Mouse (Mus musculus) cortical plate, adult 2 months (tissue): ENCODE data around the gene Gm12184.

ENCODE experiments used
- CTCF ChIP-seq: fragments of 200-500 bp; IDR thresholded peaks from 2 replicates; pipeline ENCODE4 v1.5.1; 2011; ENCODE audit warnings: mild to moderate bottlenecking, control low read depth, low read length; ENCODE audit not compliant: insufficient read depth; ENCODE audit errors: extremely low read depth
- POLR2A ChIP-seq: fragments of 200-500 bp; IDR thresholded peaks from 2 replicates; pipeline ENCODE4 v1.6.1; 2011; ENCODE audit warnings: mild to moderate bottlenecking, low read length, control low read depth; ENCODE audit not compliant: insufficient read depth; ENCODE audit errors: extremely low read depth

DNA sequence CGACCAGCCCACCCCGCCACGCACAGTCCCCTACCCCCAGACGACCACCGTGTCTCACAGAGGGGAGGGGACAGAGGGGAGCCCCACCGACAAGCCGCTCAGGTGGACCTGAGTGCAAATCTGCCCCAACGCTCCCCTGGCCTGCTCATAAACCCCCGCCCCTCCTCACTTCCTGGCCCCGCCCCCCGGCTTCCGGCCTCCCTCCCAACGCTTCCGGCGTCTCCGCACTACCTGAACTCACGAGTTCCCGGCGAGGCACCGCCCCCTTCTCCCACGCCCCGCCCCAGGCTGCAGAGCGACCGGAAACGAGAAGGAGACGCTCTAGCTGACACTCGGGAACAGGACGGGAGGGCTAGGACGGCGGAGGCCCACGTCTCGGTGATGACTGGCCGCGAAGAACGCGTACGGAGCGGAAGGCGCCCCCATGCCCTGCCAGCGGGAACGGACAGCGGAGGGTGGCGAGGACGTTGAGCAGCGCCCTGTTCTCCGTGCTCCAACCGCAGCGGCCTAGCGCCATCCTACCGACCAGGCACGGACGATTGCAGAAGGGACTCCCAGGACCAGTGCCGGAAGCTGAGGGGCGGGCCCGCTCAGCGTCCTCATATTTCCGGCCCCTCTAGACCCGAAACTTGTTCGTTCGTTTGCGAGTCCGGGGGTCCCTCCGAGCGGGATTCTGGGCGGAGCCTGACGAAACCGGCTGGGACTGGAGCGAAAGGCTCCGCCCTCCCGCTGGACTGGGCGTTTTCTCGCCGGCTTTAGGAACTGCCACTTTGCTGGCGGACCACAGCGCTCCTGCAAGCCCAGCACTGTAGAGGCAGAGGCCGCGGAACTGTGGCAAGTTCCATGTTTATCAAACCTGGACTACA lies 9.4 kb downstream of the Gm12184 start, which contains the start of gene Trim41:
- TF ChIP-seq CTCF = no peak
- peak; percentile 85 for TF ChIP-seq POLR2A
